Mouse (Mus musculus): ENCODE results near the gene Ptgis. TPM values are rescaled to one million over a fixed set of nuclear protein-coding genes. Genes with fewer than 3 reads are reported as not detected.

Gene Ptgis
- polyA plus RNA-seq, 1 experiment from 2014 or later: 2.4 TPM

Other genes with a start within 250 kb of the Ptgis start
- gene Stau1, start 244.3 kb downstream of the Ptgis start, polyA plus RNA-seq (2016; fragmentation: Nextera tagmentation; extraction: Ambion mirVana): 36.1 and 37.7 TPM in 2 replicates
- gene Ddx27, start 225.4 kb downstream of the Ptgis start, polyA plus RNA-seq (2016; fragmentation: Nextera tagmentation; extraction: Ambion mirVana): 78.8 and 79.3 TPM in 2 replicates
- gene Znfx1, start 177.6 kb downstream of the Ptgis start, polyA plus RNA-seq (2016; fragmentation: Nextera tagmentation; extraction: Ambion mirVana): 13.7 and 13.8 TPM in 2 replicates
- 0.19 and 0.43 TPM in 2 replicates for gene Kcnb1, start 50.4 kb downstream of the Ptgis start, polyA plus RNA-seq (2016; fragmentation: Nextera tagmentation; extraction: Ambion mirVana)
- 8.1 and 9.9 TPM in 2 replicates for gene B4galt5, start 108.6 kb upstream of the Ptgis start, polyA plus RNA-seq (2016; fragmentation: Nextera tagmentation; extraction: Ambion mirVana)
- gene Slc9a8, start 181.1 kb upstream of the Ptgis start, polyA plus RNA-seq (2016; fragmentation: Nextera tagmentation; extraction: Ambion mirVana): 17.4 and 18.8 TPM in 2 replicates

Measured in liver, embryonic 12.5 days (tissue).